In genomic region chr1:180433098-180433538, GRCm38 (mm10) we compare ENCODE assay signal across 9 mouse cellular contexts. TPM values are rescaled to one million over a fixed set of nuclear protein-coding genes. Genes with fewer than 3 reads are reported as not detected.
A peak's percentile ranks its signal among the peaks of the same experiment; 100 is the strongest.
DNase-seq lines count a peak whose midpoint lies in the region; ATAC-seq and TF ChIP-seq lines count a peak whose summit lies in the region.
"Had no signal": no experiment of that assay in that cellular context is flagged by ENCODE, and none has a peak within 500 bp of the region (broad histone marks: within the 10 kb centered on the region; RNA-seq: fewer than 3 reads in every experiment).

No protein-coding gene starts in this region.

- no peaks in the 10 kb centered on the region for H3K36me3 ChIP-seq in liver, embryonic 11.5 days (ENCODE audit: control insufficient read depth, insufficient read depth, low read length)
- H3K36me3 ChIP-seq in embryonic facial prominence, embryonic 13.5 days: no peaks in the 10 kb centered on the region
- no peaks in the 10 kb centered on the region for H3K36me3 ChIP-seq in intestine, postnatal 0 days (ENCODE audit: control insufficient read depth, insufficient read depth)

- H3K9me3 ChIP-seq in liver, embryonic 11.5 days (ENCODE audit: control insufficient read depth, low read length): no peaks in the 10 kb centered on the region
- no peaks in the 10 kb centered on the region for H3K9me3 ChIP-seq in embryonic facial prominence, embryonic 13.5 days
- no peaks in the 10 kb centered on the region for H3K9me3 ChIP-seq in intestine, postnatal 0 days (ENCODE audit: control insufficient read depth)

- H3K4me1 ChIP-seq in liver, embryonic 11.5 days (replicated peaks; ENCODE audit: control insufficient read depth, insufficient read depth, low read length): peaks cover 7% of the 10 kb centered on the region; the same call in 1 of the 2 replicates
- peaks cover 34% of the 10 kb centered on the region for H3K4me1 ChIP-seq in embryonic facial prominence, embryonic 13.5 days
- no peaks in the 10 kb centered on the region for H3K4me1 ChIP-seq in intestine, postnatal 0 days (replicated peaks; ENCODE audit: control insufficient read depth, insufficient read depth, low read length)
- peaks cover 15% of the 10 kb centered on the region for H3K4me1 ChIP-seq in olfactory bulb, adult 2 months (ENCODE audit: control insufficient read depth, insufficient read depth, low read length)

- no peak for ATAC-seq in liver, embryonic 11.5 days (replicated peaks; ENCODE audit: low FRiP score)
- ATAC-seq in embryonic facial prominence, embryonic 13.5 days (ENCODE audit: insufficient number of reproducible peaks, insufficient read depth, low FRiP score, low TSS enrichment, low read depth): no peak
- no peak for ATAC-seq in intestine, postnatal 0 days
- ATAC-seq: activated CD4-positive, CD25-positive, alpha-beta regulatory T cell, adult 4 months had no signal

- WGBS in liver, embryonic 11.5 days: 6% methylated on average over 16 of the region's 16 CpGs
- WGBS in embryonic facial prominence, embryonic 13.5 days: under 1% methylated on average over 16 of the region's 16 CpGs
- WGBS in intestine, postnatal 0 days: 8% methylated on average over 16 of the region's 16 CpGs
- 3% methylated on average over 16 of the region's 16 CpGs for WGBS in olfactory bulb, adult 2 months

- H3K9ac ChIP-seq in liver, embryonic 11.5 days (ENCODE audit: low read depth, low read length): no peak overlapping the region
- peak overlapping the region; percentile 66 for H3K9ac ChIP-seq in embryonic facial prominence, embryonic 13.5 days
- H3K9ac ChIP-seq in intestine, postnatal 0 days (ENCODE audit: low read depth, low read length): no peak overlapping the region

- DNase-seq in liver, embryonic 11.5 days (ENCODE audit: low spot score): no peak
- DNase-seq in liver: no peak
- no peak for DNase-seq in urinary bladder, postnatal 4 days (ENCODE audit: low spot score in 2 of 2)
- no peak for DNase-seq in natural killer cell, adult 2 months (ENCODE audit: low spot score in 2 of 2)
- DNase-seq in frontal cortex, postnatal 36 days (ENCODE audit: low spot score in 2 of 2): no peak

- no peak overlapping the region for H3K4me3 ChIP-seq in liver, embryonic 11.5 days (ENCODE audit: low read depth, low read length)
- H3K4me3 ChIP-seq in embryonic facial prominence, embryonic 13.5 days: peak overlapping the region; percentile 36
- no peak overlapping the region for H3K4me3 ChIP-seq in intestine, postnatal 0 days (ENCODE audit: low read depth, low read length)
- H3K4me3 ChIP-seq in olfactory bulb, adult 2 months (ENCODE audit: insufficient read depth, low read depth, low read length): peak overlapping the region; percentile 30

- no peak for TF ChIP-seq CTCF in intestine, postnatal 0 days (IDR thresholded peaks at IDR 0.05; ENCODE audit: low read depth)
- no peak for TF ChIP-seq CTCF in olfactory bulb, adult 2 months (IDR thresholded peaks at IDR 0.05; ENCODE audit: insufficient read depth, low read depth, low read length)

- no peak overlapping the region for H3K27ac ChIP-seq in liver, embryonic 11.5 days (ENCODE audit: low read depth, low read length)
- H3K27ac ChIP-seq in embryonic facial prominence, embryonic 13.5 days: peak overlapping the region; percentile 51; the same call in 1 of the 2 replicates
- H3K27ac ChIP-seq in intestine, postnatal 0 days (ENCODE audit: low read depth, low read length): no peak overlapping the region
- no peak overlapping the region for H3K27ac ChIP-seq in olfactory bulb, adult 2 months (ENCODE audit: insufficient read depth, low read depth, low read length)

- H3K4me2 ChIP-seq in liver, embryonic 11.5 days: peak overlapping the region; percentile 54
- H3K4me2 ChIP-seq in embryonic facial prominence, embryonic 13.5 days: peak overlapping the region; percentile 63
- H3K4me2 ChIP-seq in intestine, postnatal 0 days (replicated peaks; ENCODE audit: low read depth): peak overlapping the region; percentile 14

- TF ChIP-seq POLR2A in olfactory bulb, adult 2 months (IDR thresholded peaks at IDR 0.05; ENCODE audit: insufficient read depth, low read depth, low read length): no peak

- peaks cover 5% of the 10 kb centered on the region; the same call in 1 of the 2 replicates for H3K27me3 ChIP-seq in liver, embryonic 11.5 days (replicated peaks; ENCODE audit: control insufficient read depth, insufficient read depth, low read length)
- H3K27me3 ChIP-seq in embryonic facial prominence, embryonic 13.5 days: peaks cover 3% of the 10 kb centered on the region; the same call in 1 of the 2 replicates
- peaks cover 8% of the 10 kb centered on the region; the same call in 1 of the 2 replicates for H3K27me3 ChIP-seq in intestine, postnatal 0 days (replicated peaks; ENCODE audit: control insufficient read depth, insufficient read depth, low read length)

RNA-seq across cellular contexts. Expression of gene Stum, which starts 50.2 kb away (rescaled TPM):
- polyA plus RNA-seq in liver, embryonic 11.5 days (2014; fragmentation: Nextera tagmentation; extraction: Ambion mirVana): 0.14 and 0.21 TPM in 2 replicates
- 0.31 and 1.9 TPM in 2 replicates for polyA plus RNA-seq in embryonic facial prominence, embryonic 13.5 days (2015; fragmentation: Nextera tagmentation; extraction: Ambion mirVana)
- polyA plus RNA-seq in intestine, postnatal 0 days (2015; fragmentation: Nextera tagmentation; extraction: Ambion mirVana): 2.6 and 2.7 TPM in 2 replicates
- polyA plus RNA-seq in olfactory bulb, adult 2 months (2012; ENCODE audit: insufficient read depth, insufficient read length, low replicate concordance, missing spikeins): not detected in 2 replicates
- polyA plus RNA-seq: activated CD4-positive, CD25-positive, alpha-beta regulatory T cell, adult 4 months had no signal

Comparison
In these comparisons a context has a peak if more than half of its experiments do, and no peak if none do; other contexts are left out.
1. H3K4me3 ChIP-seq: peak in embryonic facial prominence, embryonic 13.5 days (single experiment) and olfactory bulb, adult 2 months (single experiment); none in liver, embryonic 11.5 days (single experiment) and intestine, postnatal 0 days (single experiment).
2. Peak in every context shown above with its lines, with median percentiles within 50 percentile points of each other: H3K4me2 ChIP-seq.